Mouse (Mus musculus) myocyte (in vitro differentiated cells): ENCODE data around the gene Irak1.

Source experiments
- MAX ChIP-seq: IDR thresholded peaks from one replicate; pipeline ENCODE4 v1.6.1; 2011; ENCODE audit warnings: low read depth, mild to moderate bottlenecking, control low read depth
- POLR2A ChIP-seq: IDR thresholded peaks from one replicate; pipeline ENCODE4 v1.6.1; 2011; ENCODE audit warnings: low read depth, mild to moderate bottlenecking, control low read depth, moderate library complexity; ENCODE audit not compliant: insufficient read length
- POLR2AphosphoS2 ChIP-seq: IDR thresholded peaks from one replicate; pipeline ENCODE4 v1.6.1; 2011; ENCODE audit warnings: low read depth, control low read depth; ENCODE audit not compliant: insufficient read length
- SRF ChIP-seq: IDR thresholded peaks from one replicate; pipeline ENCODE4 v1.6.1; 2011; ENCODE audit warnings: low read depth; ENCODE audit not compliant: control insufficient read depth, insufficient read length
- TCF12 ChIP-seq: IDR thresholded peaks from one replicate; pipeline ENCODE4 v1.6.1; 2011; ENCODE audit warnings: mild to moderate bottlenecking, control low read depth; ENCODE audit not compliant: poor library complexity, insufficient read depth, severe bottlenecking
- USF1 ChIP-seq: IDR thresholded peaks from one replicate; pipeline ENCODE4 v1.6.1; 2011; ENCODE audit warnings: low read depth, mild to moderate bottlenecking, control low read depth, moderate library complexity

DNA sequence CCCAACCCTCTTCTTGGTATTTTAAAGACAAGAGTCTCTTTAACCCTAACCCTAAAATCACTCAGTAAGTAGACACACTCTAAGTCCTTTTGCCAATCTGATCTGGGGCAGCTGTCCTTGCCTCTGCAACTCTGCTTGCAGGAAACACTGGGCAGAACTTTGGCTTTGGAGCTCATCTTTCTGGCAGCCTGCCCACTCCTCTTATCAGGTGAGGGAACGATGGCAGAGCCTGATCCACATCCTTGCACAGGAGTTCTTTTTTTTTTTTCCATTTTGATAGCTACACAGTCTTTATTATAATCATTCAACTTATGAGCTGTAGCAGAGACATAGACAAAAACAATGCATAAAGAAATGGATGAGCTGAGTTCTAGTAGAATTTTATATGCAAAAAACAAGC is 21.4 kb upstream of the Irak1 start:
- TF ChIP-seq POLR2A (no peak), USF1 (no peak), POLR2AphosphoS2 (no peak), SRF (no peak), TCF12 (no peak), MAX (no peak)
